Mouse (Mus musculus) MEL (cell line): Measurements from ENCODE around the gene Gm49027. TPM values are rescaled to one million over a fixed set of nuclear protein-coding genes. Genes with fewer than 3 reads are reported as not detected.

ENCODE experiments used
- DNase-seq: peaks from one replicate; pipeline ENCODE4 v3.0.0; 2011; ENCODE audit warnings: low read depth, low spot score
- H3K27ac ChIP-seq: 2 replicates; pipeline ENCODE4 v1.5.1; 2012; ENCODE audit warnings: low read depth, mild to moderate bottlenecking, control low read depth, low read length, moderate library complexity; ENCODE audit not compliant: control insufficient read depth
- H3K27me3 ChIP-seq, 2 experiments: fragments of 150-350 bp in 1 of 2; sonication (generic) in 1 of 2; 2 replicates each; pipeline ENCODE4 v1.6.1; 2012; ENCODE audit warnings: low read length in 2 of 2, mild to moderate bottlenecking in 2 of 2, improper control_type of control experiment in 1 of 2, moderate library complexity in 1 of 2; ENCODE audit not compliant: insufficient read depth in 2 of 2, control insufficient read depth in 1 of 2
- H3K36me3 ChIP-seq, 2 experiments: 2 replicates each; pipeline ENCODE4 v1.6.1; 2012 to 2014; ENCODE audit warnings: low read length in 2 of 2, improper control_type of control experiment in 1 of 2, inconsistent platforms in 1 of 2, mild to moderate bottlenecking in 1 of 2; ENCODE audit not compliant: insufficient read depth in 2 of 2, control insufficient read depth in 1 of 2
- H3K4me1 ChIP-seq, 2 experiments: fragments of 150-350 bp in 1 of 2; sonication (generic) in 1 of 2; 2 replicates each; pipeline ENCODE4 v1.6.1; 2012; ENCODE audit warnings: low read length in 2 of 2, improper control_type of control experiment in 1 of 2, mild to moderate bottlenecking in 1 of 2; ENCODE audit not compliant: insufficient read depth in 2 of 2, control insufficient read depth in 1 of 2
- H3K4me3 ChIP-seq, 2 experiments: fragments of 150-350 bp in 1 of 2; sonication (generic) in 1 of 2; 2 replicates each; pipeline ENCODE4 v1.5.1; 2012; ENCODE audit warnings: low read depth in 2 of 2, low read length in 2 of 2, mild to moderate bottlenecking in 2 of 2, moderate library complexity in 2 of 2, control low read depth in 1 of 2, improper control_type of control experiment in 1 of 2; ENCODE audit not compliant: control insufficient read depth in 1 of 2, insufficient read depth in 1 of 2
- H3K79me2 ChIP-seq: 2 replicates; pipeline ENCODE4 v1.6.1; 2012; ENCODE audit warnings: mild to moderate bottlenecking, low read length, moderate library complexity; ENCODE audit not compliant: control insufficient read depth, poor library complexity, insufficient read depth
- H3K9ac ChIP-seq: 2 replicates; pipeline ENCODE4 v1.6.1; 2012; ENCODE audit warnings: low read depth, mild to moderate bottlenecking, control low read depth, low read length, moderate library complexity; ENCODE audit not compliant: control insufficient read depth, poor library complexity, severe bottlenecking
- H3K9me3 ChIP-seq: fragments of 150-350 bp; sonication (generic); replicated peaks from 2 replicates; pipeline ENCODE4 v1.6.1; 2012; ENCODE audit warnings: mild to moderate bottlenecking, low read length, improper control_type of control experiment, moderate library complexity; ENCODE audit not compliant: insufficient read depth
- BHLHE40 ChIP-seq: IDR thresholded peaks from 2 replicates; pipeline ENCODE4 v1.6.1; 2012; ENCODE audit warnings: low read depth, mild to moderate bottlenecking, inconsistent platforms, low read length, improper control_type of control experiment, borderline replicate concordance
- CHD2 ChIP-seq: IDR thresholded peaks from 2 replicates; pipeline ENCODE4 v1.6.1; 2011; ENCODE audit warnings: low read length, improper control_type of control experiment
- CTCF ChIP-seq, 3 experiments: IDR thresholded peaks in 2 of 3; conservative IDR thresholded peaks in 1 of 3; 2 replicates each; pipeline ENCODE4 v1.5.1; 2011 to 2012; ENCODE audit warnings: low read length in 3 of 3, low read depth in 2 of 3, mild to moderate bottlenecking in 2 of 3, improper control_type of control experiment in 1 of 3, inconsistent platforms in 1 of 3, mixed read lengths in 1 of 3, moderate library complexity in 1 of 3; ENCODE audit not compliant: control insufficient read depth in 1 of 3, insufficient read depth in 1 of 3, poor library complexity in 1 of 3, severe bottlenecking in 1 of 3
- E2F4 ChIP-seq: IDR thresholded peaks from 2 replicates; pipeline ENCODE4 v1.6.1; 2011; ENCODE audit warnings: low read depth, low read length, improper control_type of control experiment, borderline replicate concordance
- EP300 ChIP-seq, 2 experiments: IDR thresholded peaks; 2 replicates each; pipeline ENCODE4 v1.6.1; 2011; ENCODE audit warnings: improper control_type of control experiment in 2 of 2, low read length in 2 of 2, low read depth in 1 of 2, mild to moderate bottlenecking in 1 of 2
- ETS1 ChIP-seq: IDR thresholded peaks from 2 replicates; pipeline ENCODE4 v1.6.1; 2012; ENCODE audit warnings: low read depth, mild to moderate bottlenecking, inconsistent platforms, low read length, improper control_type of control experiment, moderate library complexity
- GATA1 ChIP-seq: IDR thresholded peaks from 2 replicates; pipeline ENCODE4 v1.6.1; 2011; ENCODE audit warnings: low read depth, low read length, improper control_type of control experiment
- JUND ChIP-seq: IDR thresholded peaks from 2 replicates; pipeline ENCODE4 v1.6.1; 2011; ENCODE audit warnings: low read depth, mild to moderate bottlenecking, improper control_type of control experiment, low read length
- KAT2A ChIP-seq: conservative IDR thresholded peaks from 2 replicates; pipeline ENCODE4 v1.6.1; 2012; ENCODE audit warnings: low read depth, low read length, improper control_type of control experiment, inconsistent platforms
- MAX ChIP-seq: IDR thresholded peaks from 2 replicates; pipeline ENCODE4 v1.6.1; 2011; ENCODE audit warnings: low read length, improper control_type of control experiment
- MYB ChIP-seq: IDR thresholded peaks from 2 replicates; pipeline ENCODE4 v1.6.1; 2011; ENCODE audit warnings: mild to moderate bottlenecking, low read depth, low read length, improper control_type of control experiment
- POLR2AphosphoS2 ChIP-seq: IDR thresholded peaks from 2 replicates; pipeline ENCODE4 v1.6.1; 2011; ENCODE audit warnings: low read length, improper control_type of control experiment
- RAD21 ChIP-seq: IDR thresholded peaks from 2 replicates; pipeline ENCODE4 v1.6.1; 2011; ENCODE audit warnings: mild to moderate bottlenecking, low read depth, low read length, improper control_type of control experiment
- RCOR1 ChIP-seq: IDR thresholded peaks from 2 replicates; pipeline ENCODE4 v1.6.1; 2012; ENCODE audit warnings: low read depth, mild to moderate bottlenecking, inconsistent platforms, low read length, improper control_type of control experiment
- SIN3A ChIP-seq: IDR thresholded peaks from 2 replicates; pipeline ENCODE4 v1.6.1; 2012; ENCODE audit warnings: low read length, improper control_type of control experiment, inconsistent platforms
- TAL1 ChIP-seq: IDR thresholded peaks from 2 replicates; pipeline ENCODE4 v1.6.1; 2012; ENCODE audit warnings: mild to moderate bottlenecking, inconsistent platforms, low read length, moderate library complexity, mixed read lengths
- TCF12 ChIP-seq: IDR thresholded peaks from 2 replicates; pipeline ENCODE4 v1.6.1; 2014; ENCODE audit warnings: low read depth, mild to moderate bottlenecking, inconsistent platforms, low read length, improper control_type of control experiment, moderate library complexity
- USF1 ChIP-seq: IDR thresholded peaks from 2 replicates; pipeline ENCODE4 v1.6.1; 2014; ENCODE audit warnings: low read depth, mild to moderate bottlenecking, inconsistent platforms, low read length, improper control_type of control experiment, moderate library complexity
- ZC3H11A ChIP-seq: IDR thresholded peaks from 2 replicates; pipeline ENCODE4 v1.6.1; 2012; ENCODE audit warnings: low read depth, mild to moderate bottlenecking, inconsistent platforms, low read length, improper control_type of control experiment
- ZKSCAN1 ChIP-seq: IDR thresholded peaks from 2 replicates; pipeline ENCODE4 v1.6.1; 2012; ENCODE audit warnings: low read depth, mild to moderate bottlenecking, inconsistent platforms, low read length, improper control_type of control experiment, moderate library complexity
- ZMIZ1 ChIP-seq: IDR thresholded peaks from 2 replicates; pipeline ENCODE4 v1.6.1; 2012; ENCODE audit warnings: low read depth, mild to moderate bottlenecking, inconsistent platforms, low read length, improper control_type of control experiment, moderate library complexity
- ZNF384 ChIP-seq: IDR thresholded peaks from 2 replicates; pipeline ENCODE4 v1.6.1; 2012; ENCODE audit warnings: low read depth, mild to moderate bottlenecking, inconsistent platforms, low read length, improper control_type of control experiment
- polyA plus RNA-seq, 2 experiments: library from polyadenylated mRNA; stranded (reverse) in 1 of 2; unstranded in 1 of 2; fragments of >175 nt in 1 of 2; fragments of >200 nt in 1 of 2; gene quantifications; 2 replicates each; pipeline versions ENCODE4 v1.2.1 to v1.2.4; 2012; ENCODE audit warnings: low replicate concordance in 2 of 2, low read depth in 1 of 2; ENCODE audit not compliant: insufficient read length in 2 of 2, insufficient read depth in 1 of 2, missing spikeins in 1 of 2
- total RNA-seq: library from RNA; depleted of rRNA; stranded (reverse); fragments of 300-350 nt; gene quantifications from 2 replicates; pipeline ENCODE4 v1.2.3, GENCODE M21; 2012

Gene Gm49027
- total and polyA plus RNA-seq, 3 experiments = 0.53 to 0.54 TPM; not detected in 1

GRCm38 (mm10) chr5:123559588-123559987 is 34.3 kb upstream of the Gm49027 start:
- Histone ChIP-seq H3K9me3 (no peaks in the 10 kb centered on the region), H3K4me1 (no peaks in the 10 kb centered on the region), H3K27me3 (no peaks in the 10 kb centered on the region), H3K79me2 (no peaks in the 10 kb centered on the region), H3K36me3 (peaks cover 0 to 6% of the 10 kb centered on the region in 2 experiments; a peak in 2 of 4 replicates), H3K4me3 (no peak overlapping the region), H3K27ac (no peak overlapping the region), H3K9ac (no peak overlapping the region)
- no peak for DNase-seq
- TF ChIP-seq SIN3A (no peak), TAL1 (no peak), TCF12 (no peak), CHD2 (no peak), ZMIZ1 (no peak), E2F4 (no peak), MYB (no peak), BHLHE40 (no peak), POLR2AphosphoS2 (no peak), KAT2A (no peak), ZKSCAN1 (no peak), ZC3H11A (no peak), MAX (no peak)

DNA sequence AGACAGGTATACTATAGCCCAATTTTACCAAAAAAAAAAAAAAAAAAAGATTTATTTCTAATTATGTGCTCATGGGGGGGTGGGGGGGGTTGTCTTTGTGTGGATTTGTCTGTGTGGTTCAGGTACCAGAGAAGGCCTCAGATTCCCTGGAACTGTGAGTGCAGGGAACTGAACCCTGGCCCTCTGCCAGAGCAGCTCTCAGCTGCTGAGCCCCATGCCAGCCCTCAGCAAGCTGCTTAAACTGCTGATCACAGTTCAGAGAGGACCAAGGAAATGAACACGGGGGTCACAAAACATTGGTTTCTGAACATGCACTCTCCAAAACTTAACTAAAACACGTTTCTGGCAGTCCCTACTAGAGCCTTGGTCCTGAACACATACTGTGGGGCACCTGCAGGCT is 31.2 kb upstream of the Gm49027 start:
- H3K36me3 ChIP-seq = peaks cover 0 to 2% of the 10 kb centered on the region in 2 experiments; a peak in 2 of 4 replicates
- H3K27me3 ChIP-seq = no peaks in the 10 kb centered on the region
- no peaks in the 10 kb centered on the region for H3K4me1 ChIP-seq
- no peak for TF ChIP-seq ZNF384
- TF ChIP-seq ETS1 = no peak
- TF ChIP-seq CTCF (IDR thresholded peaks at IDR 0.05 in 2 of 3, conservative IDR thresholded peaks at IDR 0.05 in 1 of 3; ENCODE audit: control insufficient read depth in 1 of 3, insufficient read depth in 1 of 3, low read depth in 2 of 3, low read length in 3 of 3, poor library complexity in 1 of 3, severe bottlenecking in 1 of 3) = no peak
- TF ChIP-seq CHD2 = no peak
- no peak for TF ChIP-seq RCOR1
- TF ChIP-seq ZKSCAN1 = no peak
- no peak for TF ChIP-seq MAX
- TF ChIP-seq RAD21 = no peak
- TF ChIP-seq BHLHE40 = no peak
- no peak for TF ChIP-seq EP300 (IDR thresholded peaks at IDR 0.05; ENCODE audit: low read depth in 1 of 2, low read length in 2 of 2)
- TF ChIP-seq ZC3H11A = no peak
- no peak for TF ChIP-seq JUND
- TF ChIP-seq USF1 = no peak
- TF ChIP-seq GATA1 = no peak
- H3K9ac ChIP-seq = no peak overlapping the region
- no peak overlapping the region for H3K4me3 ChIP-seq
- no peak for DNase-seq
- H3K79me2 ChIP-seq = no peaks in the 10 kb centered on the region
- H3K9me3 ChIP-seq = no peaks in the 10 kb centered on the region
- no peak overlapping the region for H3K27ac ChIP-seq
